Mouse (Mus musculus): Measurements from ENCODE around the gene Spint1. TPM values are rescaled to one million over a fixed set of nuclear protein-coding genes. Genes with fewer than 3 reads are reported as not detected.

Spint1 gene
- polyA plus RNA-seq, 1 experiment from 2014 or later: 81.9 TPM

DNA sequence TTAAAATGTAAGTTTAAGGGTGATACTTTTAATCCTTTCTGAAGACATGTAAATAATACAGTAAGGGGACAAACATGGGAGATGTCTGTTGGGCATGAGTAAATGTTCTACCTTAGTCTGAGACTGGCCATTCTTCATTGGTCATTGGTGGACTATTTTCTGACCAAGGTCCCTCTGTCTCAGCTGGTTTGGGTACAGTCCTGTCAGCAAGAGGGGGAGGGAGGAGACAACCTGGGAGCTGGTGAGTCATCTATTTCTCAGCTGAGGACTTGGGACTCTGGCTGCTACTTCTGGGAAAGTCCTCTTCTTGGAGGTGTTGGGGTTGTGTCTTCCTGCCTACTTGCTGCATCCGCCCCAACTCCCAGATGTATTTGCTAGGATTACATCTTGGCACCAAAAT lies 37.0 kb downstream of the Spint1 start:
- Histone ChIP-seq H3K4me2 (ENCODE audit: low read length) (no peak overlapping the region), H3K9ac (ENCODE audit: low read length) (no peak overlapping the region), H3K4me3 (ENCODE audit: low read depth, low read length) (no peak overlapping the region), H3K27me3 (replicated peaks; ENCODE audit: control insufficient read depth, insufficient read depth, low read length) (peaks cover 10% of the 10 kb centered on the region), H3K4me1 (replicated peaks; ENCODE audit: control insufficient read depth, insufficient read depth, low read length) (no peaks in the 10 kb centered on the region), H3K36me3 (ENCODE audit: control insufficient read depth, insufficient read depth, low read length) (no peaks in the 10 kb centered on the region), H3K9me3 (ENCODE audit: control insufficient read depth, low read length) (no peaks in the 10 kb centered on the region), H3K27ac (ENCODE audit: low read depth) (no peak overlapping the region)
- DNase-seq (ENCODE audit: low spot score): no peak
- WGBS: 76% methylated on average over 1 of the region's 1 CpGs
- no peak for ATAC-seq (replicated peaks; ENCODE audit: low FRiP score, low TSS enrichment, low read depth)

DNA sequence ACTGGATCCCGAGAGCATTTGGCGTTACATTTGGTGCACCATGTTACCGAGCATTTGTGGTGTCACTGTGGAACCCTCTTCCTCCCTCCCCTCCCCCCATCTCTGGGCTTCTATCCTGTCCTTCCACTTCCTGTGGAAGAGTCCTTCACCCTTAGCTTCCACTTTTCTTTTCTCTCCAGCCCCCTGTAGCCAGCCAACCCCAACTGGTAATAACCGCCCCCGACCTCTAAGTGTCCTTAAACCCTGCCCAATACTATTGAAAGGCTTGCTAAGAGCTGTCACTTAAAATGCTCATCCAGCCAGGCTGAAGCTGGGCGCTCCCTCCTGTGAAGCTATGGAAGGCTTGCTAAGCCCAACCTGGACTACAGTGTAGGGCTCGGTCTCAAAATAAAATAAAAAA lies 39.8 kb downstream of the Spint1 start:
- 86% methylated on average over 7 of the region's 7 CpGs for WGBS
- Histone ChIP-seq H3K9me3 (ENCODE audit: control insufficient read depth, low read length) (no peaks in the 10 kb centered on the region), H3K4me2 (ENCODE audit: low read length) (no peak overlapping the region)

DNA sequence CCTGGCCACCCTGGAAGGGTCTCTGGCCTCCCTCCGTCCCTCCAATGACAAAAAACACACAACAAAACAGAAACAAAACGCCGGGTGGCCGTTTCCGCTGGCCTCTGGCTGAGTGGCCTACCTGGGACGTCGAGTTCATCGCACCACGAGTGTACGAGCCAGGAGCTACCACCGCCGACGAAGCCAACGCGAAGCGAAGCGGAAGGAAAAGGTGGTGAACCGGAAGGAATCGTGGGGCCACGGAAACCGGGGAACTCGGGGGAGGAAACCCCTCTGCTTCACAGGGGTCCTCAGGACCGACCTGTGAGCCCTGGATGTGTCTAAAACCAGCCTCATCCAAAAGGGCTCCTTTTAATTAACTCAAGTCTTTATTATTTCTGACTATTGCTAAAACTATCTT lies 40.6 kb downstream of the Spint1 start:
- no peaks in the 10 kb centered on the region for H3K36me3 ChIP-seq (ENCODE audit: control insufficient read depth, insufficient read depth, low read length)
- H3K4me3 ChIP-seq (ENCODE audit: low read depth, low read length): no peak overlapping the region
- WGBS: 90% methylated on average over 23 of the region's 23 CpGs
- no peaks in the 10 kb centered on the region for H3K9me3 ChIP-seq (ENCODE audit: control insufficient read depth, low read length)
- ATAC-seq (replicated peaks; ENCODE audit: low FRiP score, low TSS enrichment, low read depth): no peak
- no peak for DNase-seq (ENCODE audit: low spot score)
- no peak overlapping the region for H3K27ac ChIP-seq (ENCODE audit: low read depth)
- H3K4me2 ChIP-seq (ENCODE audit: low read length): no peak overlapping the region
- no peaks in the 10 kb centered on the region for H3K27me3 ChIP-seq (replicated peaks; ENCODE audit: control insufficient read depth, insufficient read depth, low read length)
- no peak overlapping the region for H3K9ac ChIP-seq (ENCODE audit: low read length)
- H3K4me1 ChIP-seq (replicated peaks; ENCODE audit: control insufficient read depth, insufficient read depth, low read length): no peaks in the 10 kb centered on the region

More for the DNA sequence above, 39.8 kb downstream of the Spint1 start:
- Histone ChIP-seq H3K4me1 (replicated peaks; ENCODE audit: control insufficient read depth, insufficient read depth, low read length) (no peaks in the 10 kb centered on the region), H3K9ac (ENCODE audit: low read length) (no peak overlapping the region), H3K36me3 (ENCODE audit: control insufficient read depth, insufficient read depth, low read length) (no peaks in the 10 kb centered on the region), H3K27ac (ENCODE audit: low read depth) (no peak overlapping the region), H3K4me3 (ENCODE audit: low read depth, low read length) (no peak overlapping the region), H3K27me3 (replicated peaks; ENCODE audit: control insufficient read depth, insufficient read depth, low read length) (no peaks in the 10 kb centered on the region)
- DNase-seq (ENCODE audit: low spot score) (no peak), ATAC-seq (replicated peaks; ENCODE audit: low FRiP score, low TSS enrichment, low read depth) (no peak)

DNA sequence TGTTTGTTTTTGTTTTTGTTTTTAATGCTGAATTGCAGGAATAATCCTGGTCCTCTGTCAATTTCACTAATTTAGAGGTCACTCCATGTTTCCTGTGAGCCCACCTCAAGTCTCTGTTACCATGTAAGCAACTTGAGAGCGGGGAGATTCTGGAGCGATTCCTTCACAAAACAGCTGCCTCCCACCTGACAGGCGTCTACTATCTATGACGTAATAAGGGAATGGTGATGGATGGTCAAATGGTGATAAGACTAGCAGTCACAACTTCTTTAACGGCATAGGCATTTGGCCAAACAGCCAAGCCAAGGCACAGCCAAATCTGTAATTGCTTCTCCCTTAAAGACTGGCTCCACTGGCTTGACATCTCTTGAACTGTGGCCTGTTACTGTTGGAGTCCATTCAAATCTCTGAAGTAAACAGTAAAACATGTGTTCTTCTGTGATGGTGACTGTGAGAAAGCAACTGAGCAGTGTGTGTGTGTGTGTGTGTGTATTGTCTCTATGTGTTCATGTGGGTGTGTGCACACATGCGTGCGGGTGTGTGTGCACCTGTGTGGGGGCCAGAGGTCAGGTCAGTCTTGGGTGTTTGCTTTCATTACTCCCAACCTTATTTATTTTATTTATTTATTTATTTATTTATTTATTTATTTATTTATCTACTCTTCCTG lies 44.9 kb downstream of the Spint1 start:
- ATAC-seq (replicated peaks; ENCODE audit: low FRiP score, low TSS enrichment, low read depth) (no peak), DNase-seq (ENCODE audit: low spot score) (no peak)
- Histone ChIP-seq H3K4me3 (ENCODE audit: low read depth, low read length) (no peak overlapping the region), H3K4me2 (ENCODE audit: low read length) (no peak overlapping the region), H3K27me3 (replicated peaks; ENCODE audit: control insufficient read depth, insufficient read depth, low read length) (no peaks in the 10 kb centered on the region), H3K9ac (ENCODE audit: low read length) (no peak overlapping the region), H3K4me1 (replicated peaks; ENCODE audit: control insufficient read depth, insufficient read depth, low read length) (no peaks in the 10 kb centered on the region), H3K36me3 (ENCODE audit: control insufficient read depth, insufficient read depth, low read length) (no peaks in the 10 kb centered on the region), H3K27ac (ENCODE audit: low read depth) (no peak overlapping the region), H3K9me3 (ENCODE audit: control insufficient read depth, low read length) (no peaks in the 10 kb centered on the region)
- 73% methylated on average over 7 of the region's 7 CpGs for WGBS

DNA sequence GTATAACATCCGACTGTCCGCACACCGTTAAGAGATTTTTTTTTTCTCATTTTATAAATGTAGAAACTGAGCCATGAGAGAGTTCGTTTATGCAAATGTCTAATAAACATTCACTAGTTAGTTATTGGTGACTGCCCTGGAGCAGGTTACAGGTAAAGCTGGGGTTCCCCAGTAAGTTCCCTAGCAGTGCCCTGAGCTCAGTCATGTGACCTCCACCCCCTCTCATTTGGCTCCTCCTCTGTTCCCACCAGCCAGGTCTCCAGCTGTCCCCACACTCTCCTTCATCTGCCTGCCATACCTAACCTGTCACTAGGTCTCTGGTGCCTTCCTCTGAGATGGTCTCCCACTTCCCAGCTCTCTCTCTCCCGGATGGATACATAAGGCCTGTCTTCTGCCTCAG lies 50.2 kb downstream of the Spint1 start:
- Histone ChIP-seq H3K27me3 (replicated peaks; ENCODE audit: control insufficient read depth, insufficient read depth, low read length) (no peaks in the 10 kb centered on the region), H3K4me1 (replicated peaks; ENCODE audit: control insufficient read depth, insufficient read depth, low read length) (peaks cover 10% of the 10 kb centered on the region), H3K27ac (ENCODE audit: low read depth) (no peak overlapping the region), H3K4me3 (ENCODE audit: low read depth, low read length) (no peak overlapping the region), H3K9ac (ENCODE audit: low read length) (no peak overlapping the region), H3K9me3 (ENCODE audit: control insufficient read depth, low read length) (no peaks in the 10 kb centered on the region), H3K4me2 (ENCODE audit: low read length) (no peak overlapping the region), H3K36me3 (ENCODE audit: control insufficient read depth, insufficient read depth, low read length) (peaks cover 19% of the 10 kb centered on the region)
- ATAC-seq (replicated peaks; ENCODE audit: low FRiP score, low TSS enrichment, low read depth) (no peak), DNase-seq (ENCODE audit: low spot score) (no peak)
- WGBS: 88% methylated on average over 5 of the region's 5 CpGs

DNA sequence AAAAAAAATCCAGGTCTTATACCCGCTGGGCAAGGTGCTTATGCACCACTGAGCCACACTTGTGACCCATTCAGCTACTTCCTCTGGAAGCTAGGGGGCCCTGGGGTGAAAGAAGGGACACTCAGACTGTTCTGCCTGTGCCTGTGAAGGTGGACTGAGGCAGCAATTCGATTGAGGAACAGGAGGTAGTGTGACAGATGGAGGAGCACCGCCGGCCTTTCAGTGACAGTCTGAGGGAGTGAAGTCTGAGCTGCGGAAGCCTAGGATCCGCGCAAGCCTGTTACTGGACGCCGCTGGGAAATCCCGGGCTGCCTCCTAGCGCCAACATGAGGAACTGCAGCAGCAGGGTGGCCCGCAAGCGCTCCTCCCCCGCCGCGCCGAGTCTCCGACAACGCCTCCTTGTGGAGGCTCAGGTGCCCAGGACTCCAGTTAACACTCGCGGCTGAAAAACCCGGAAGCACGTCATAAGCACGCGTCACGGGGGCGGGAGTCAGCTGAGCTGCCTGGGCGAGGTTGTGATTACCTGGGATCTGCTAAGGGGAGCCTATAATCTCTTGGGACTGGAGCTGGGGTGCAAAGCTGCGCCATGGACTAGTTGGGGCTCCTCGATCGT lies 51.2 kb downstream of the Spint1 start, which contains the start of gene Vps18:
Gene Vps18, plus strand, starts transcription at position 471 of the 613 bp plus-strand sequence.
- no peaks in the 10 kb centered on the region for H3K27me3 ChIP-seq (replicated peaks; ENCODE audit: control insufficient read depth, insufficient read depth, low read length)
- DNase-seq (ENCODE audit: low spot score) (peak; percentile 99), ATAC-seq (replicated peaks; ENCODE audit: low FRiP score, low TSS enrichment, low read depth) (peak; percentile 91)
- H3K4me2 ChIP-seq (ENCODE audit: low read length): peak within 1 kb of the TSS; percentile 56
- no peaks in the 10 kb centered on the region for H3K9me3 ChIP-seq (ENCODE audit: control insufficient read depth, low read length)
- peaks cover 29% of the 10 kb centered on the region for H3K36me3 ChIP-seq (ENCODE audit: control insufficient read depth, insufficient read depth, low read length)
- peaks cover 10% of the 10 kb centered on the region for H3K4me1 ChIP-seq (replicated peaks; ENCODE audit: control insufficient read depth, insufficient read depth, low read length)
- WGBS: under 1% methylated on average over 31 of the region's 31 CpGs
- peak within 1 kb of the TSS; percentile 82 for H3K9ac ChIP-seq (ENCODE audit: low read length)
- H3K27ac ChIP-seq (ENCODE audit: low read depth): peak within 1 kb of the TSS; percentile 34; the same call in 1 of the 2 replicates
- peak within 1 kb of the TSS; percentile 87 for H3K4me3 ChIP-seq (ENCODE audit: low read depth, low read length)

DNA sequence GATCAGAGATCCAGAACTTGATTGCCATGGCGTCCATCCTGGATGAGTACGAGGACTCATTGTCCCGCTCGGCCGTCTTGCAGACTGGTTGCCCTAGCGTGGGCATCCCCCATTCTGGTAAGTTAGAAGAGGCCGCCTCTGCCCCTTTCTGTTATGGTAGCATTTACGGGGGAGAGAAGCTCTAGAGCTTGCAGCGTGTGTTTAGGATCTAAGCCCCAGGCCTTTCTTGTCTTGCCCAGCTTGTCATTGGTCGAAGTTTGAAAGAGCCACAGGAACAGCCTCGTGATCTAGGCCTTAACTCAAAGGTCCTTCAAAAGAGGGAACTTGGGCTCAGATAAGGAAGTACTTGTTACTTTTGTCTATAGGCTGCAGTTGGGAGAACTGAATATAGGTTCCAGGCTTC lies 51.9 kb downstream of the Spint1 start:
- Histone ChIP-seq H3K9me3 (ENCODE audit: control insufficient read depth, low read length) (no peaks in the 10 kb centered on the region), H3K4me2 (ENCODE audit: low read length) (peak overlapping the region; percentile 56), H3K4me1 (replicated peaks; ENCODE audit: control insufficient read depth, insufficient read depth, low read length) (peaks cover 10% of the 10 kb centered on the region), H3K9ac (ENCODE audit: low read length) (peak overlapping the region; percentile 82), H3K4me3 (ENCODE audit: low read depth, low read length) (peak overlapping the region; percentile 87), H3K27me3 (replicated peaks; ENCODE audit: control insufficient read depth, insufficient read depth, low read length) (no peaks in the 10 kb centered on the region), H3K36me3 (ENCODE audit: control insufficient read depth, insufficient read depth, low read length) (peaks cover 35% of the 10 kb centered on the region), H3K27ac (ENCODE audit: low read depth) (peak overlapping the region; percentile 34; the same call in 1 of the 2 replicates)
- DNase-seq (ENCODE audit: low spot score): no peak
- 1% methylated on average over 11 of the region's 11 CpGs for WGBS
- ATAC-seq (replicated peaks; ENCODE audit: low FRiP score, low TSS enrichment, low read depth): peak; percentile 29; the same call in 1 of the 2 replicates

DNA sequence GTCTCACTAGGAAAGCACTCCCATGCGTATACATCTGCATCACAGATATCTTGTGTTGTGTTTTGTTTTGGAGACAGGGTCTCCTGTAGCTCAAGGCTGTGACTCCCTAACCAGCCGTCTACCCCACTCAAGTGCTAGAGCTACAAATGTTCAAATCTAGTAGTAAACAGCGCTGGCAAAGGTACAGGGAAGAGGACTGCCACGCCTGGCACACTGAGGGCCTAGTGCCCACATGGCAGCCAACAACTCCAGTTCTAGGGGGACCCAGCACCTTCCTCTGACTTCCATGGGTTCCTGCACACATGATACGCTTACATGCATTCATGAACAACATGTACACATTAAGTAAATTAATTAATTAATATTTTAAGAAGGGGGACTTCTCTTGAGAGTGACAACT lies 55.1 kb downstream of the Spint1 start:
- no peaks in the 10 kb centered on the region for H3K9me3 ChIP-seq (ENCODE audit: control insufficient read depth, low read length)
- H3K4me3 ChIP-seq (ENCODE audit: low read depth, low read length): no peak overlapping the region
- H3K36me3 ChIP-seq (ENCODE audit: control insufficient read depth, insufficient read depth, low read length): peaks cover 60% of the 10 kb centered on the region
- 92% methylated on average over 5 of the region's 5 CpGs for WGBS
- H3K27ac ChIP-seq (ENCODE audit: low read depth): no peak overlapping the region
- H3K4me1 ChIP-seq (replicated peaks; ENCODE audit: control insufficient read depth, insufficient read depth, low read length): peaks cover 10% of the 10 kb centered on the region
- H3K4me2 ChIP-seq (ENCODE audit: low read length): no peak overlapping the region
- DNase-seq (ENCODE audit: low spot score) (no peak), ATAC-seq (replicated peaks; ENCODE audit: low FRiP score, low TSS enrichment, low read depth) (no peak)
- H3K9ac ChIP-seq (ENCODE audit: low read length): no peak overlapping the region
- H3K27me3 ChIP-seq (replicated peaks; ENCODE audit: control insufficient read depth, insufficient read depth, low read length): no peaks in the 10 kb centered on the region

DNA sequence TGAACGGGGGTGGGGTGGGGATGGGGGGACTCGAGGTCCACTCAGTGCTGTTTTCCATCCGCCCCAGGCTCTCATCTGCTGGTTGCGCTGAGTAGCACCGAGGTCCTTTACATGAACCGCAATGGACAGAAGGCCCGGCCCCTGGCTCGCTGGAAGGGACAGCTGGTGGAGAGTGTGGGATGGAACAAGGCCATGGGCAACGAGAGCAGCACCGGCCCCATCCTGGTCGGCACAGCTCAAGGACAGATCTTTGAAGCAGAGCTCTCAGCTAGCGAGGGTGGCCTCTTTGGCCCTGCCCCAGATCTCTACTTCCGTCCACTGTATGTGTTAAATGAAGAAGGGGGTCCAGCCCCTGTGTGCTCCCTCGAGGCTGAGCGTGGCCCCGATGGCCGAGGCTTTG lies 55.7 kb downstream of the Spint1 start:
- Histone ChIP-seq H3K27me3 (replicated peaks; ENCODE audit: control insufficient read depth, insufficient read depth, low read length) (no peaks in the 10 kb centered on the region), H3K9ac (ENCODE audit: low read length) (no peak overlapping the region), H3K9me3 (ENCODE audit: control insufficient read depth, low read length) (no peaks in the 10 kb centered on the region), H3K4me2 (ENCODE audit: low read length) (no peak overlapping the region), H3K4me1 (replicated peaks; ENCODE audit: control insufficient read depth, insufficient read depth, low read length) (peaks cover 10% of the 10 kb centered on the region), H3K27ac (ENCODE audit: low read depth) (no peak overlapping the region), H3K4me3 (ENCODE audit: low read depth, low read length) (no peak overlapping the region), H3K36me3 (ENCODE audit: control insufficient read depth, insufficient read depth, low read length) (peaks cover 66% of the 10 kb centered on the region)
- ATAC-seq (replicated peaks; ENCODE audit: low FRiP score, low TSS enrichment, low read depth) (no peak), DNase-seq (ENCODE audit: low spot score) (no peak)
- WGBS: 91% methylated on average over 17 of the region's 17 CpGs
